Mouse (Mus musculus) telencephalon, adult 2 months (tissue): ENCODE data around the gene Chil4.
"Not testable (repeated sequence)": the region's sequence is repeated elsewhere in the genome, so short reads cannot be mapped to it uniquely, and the experiment has no call there.

Source experiments
- DNase-seq: peaks from one replicate; pipeline ENCODE4 v3.0.0-alpha.2; 2011; ENCODE audit warnings: low read depth, low spot score

Gene Chil4

DNA sequence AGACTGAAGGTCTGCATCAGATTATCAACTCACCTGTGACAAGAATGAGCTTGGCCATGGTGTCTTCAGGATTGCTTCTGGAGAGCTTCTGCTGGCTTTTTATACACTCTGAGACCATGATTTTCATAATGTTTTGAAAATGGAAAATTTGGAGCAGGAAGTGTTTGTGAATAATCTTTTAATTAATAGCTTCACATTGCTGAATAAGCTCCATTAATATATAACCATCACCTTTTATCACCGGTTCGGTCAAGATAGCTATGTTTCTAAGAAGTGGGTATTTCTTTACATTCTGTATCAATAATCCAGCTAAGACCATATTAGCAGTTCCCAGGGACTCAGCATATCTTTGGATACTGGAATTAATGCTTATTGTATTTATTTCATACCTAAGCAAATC is at the start of gene Chil4:
TSS of gene Chil4 (minus strand) at position 101 of the 400 bp plus-strand sequence.
- no peak for DNase-seq

GRCm38 (mm10) chr3:106265854-106266253 is 46.5 kb upstream of the Chil4 start:
- DNase-seq: no peak

DNA sequence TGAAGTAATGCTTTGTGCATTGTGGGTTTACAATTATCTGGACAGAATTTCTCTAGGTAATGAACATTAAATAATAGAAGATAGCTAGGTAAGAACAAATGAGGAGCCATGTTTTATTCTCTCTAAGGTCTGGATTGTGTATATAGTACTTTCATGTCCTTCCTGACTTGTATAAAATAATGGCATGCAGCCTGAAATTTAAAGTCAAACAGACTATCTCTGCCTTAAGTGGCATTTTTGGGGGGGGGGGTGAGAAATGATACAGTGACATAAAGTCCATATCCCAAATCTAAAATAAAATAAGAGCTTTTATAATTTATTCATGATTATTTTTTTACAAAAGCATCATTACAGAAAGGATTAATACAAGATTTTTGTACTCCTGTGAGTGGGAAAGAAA is 45.5 kb upstream of the Chil4 start:
- no peak for DNase-seq

DNA sequence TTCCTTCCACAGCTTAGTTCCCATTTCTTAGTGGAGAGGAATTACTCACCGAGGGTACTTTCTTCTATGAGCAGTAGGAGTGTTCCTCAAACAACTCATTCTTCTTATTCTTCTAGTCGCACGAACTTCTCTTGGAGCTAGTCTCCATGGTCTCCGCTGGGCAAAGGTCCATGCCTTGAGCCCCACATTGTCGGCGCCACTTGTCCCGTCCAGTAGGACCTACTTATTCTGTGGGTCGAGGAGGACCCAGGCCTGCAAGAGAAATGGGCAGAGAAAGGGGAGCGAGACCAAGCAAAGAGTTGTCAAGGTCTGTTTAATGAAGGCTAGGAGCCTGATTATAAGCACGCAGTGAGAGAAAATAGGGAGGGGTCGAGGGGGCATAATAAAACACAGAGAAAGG is 37.8 kb upstream of the Chil4 start:
- DNase-seq: not testable (repeated sequence)

- no peak for DNase-seq
Observed at GRCm38 (mm10) chr3:106252719-106253118, 33.4 kb upstream of the Chil4 start.

GRCm38 (mm10) chr3:106250763-106251399 is 31.6 kb upstream of the Chil4 start:
- not testable (repeated sequence) for DNase-seq

DNA sequence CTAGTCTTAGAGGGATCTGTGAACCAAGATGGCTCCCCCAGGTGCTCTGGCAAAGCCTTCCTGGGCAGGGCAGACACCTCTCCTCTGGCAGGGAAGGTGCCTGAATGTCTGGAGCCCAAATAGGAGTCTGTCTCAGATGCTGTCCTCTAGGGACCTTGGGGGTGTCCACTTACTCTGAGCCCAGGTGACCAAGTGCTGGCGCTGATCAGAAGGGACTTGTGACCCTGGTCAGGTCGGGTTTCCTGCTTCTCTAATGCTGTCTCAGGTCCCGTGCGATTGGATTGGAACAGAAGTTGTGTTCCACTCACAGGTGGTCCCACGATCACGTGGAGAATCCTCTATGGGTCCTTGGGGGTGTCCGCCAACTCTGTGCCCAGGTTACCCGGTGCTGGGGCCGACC is 28.1 kb upstream of the Chil4 start:
- DNase-seq: not testable (repeated sequence)

- DNase-seq: not testable (repeated sequence)
Observed at GRCm38 (mm10) chr3:106240210-106240609, 20.9 kb upstream of the Chil4 start.

- DNase-seq: no peak
Observed at GRCm38 (mm10) chr3:106239196-106239791, 20.0 kb upstream of the Chil4 start.

GRCm38 (mm10) chr3:106223391-106223790 is 4.1 kb upstream of the Chil4 start:
- DNase-seq: not testable (repeated sequence)

DNA sequence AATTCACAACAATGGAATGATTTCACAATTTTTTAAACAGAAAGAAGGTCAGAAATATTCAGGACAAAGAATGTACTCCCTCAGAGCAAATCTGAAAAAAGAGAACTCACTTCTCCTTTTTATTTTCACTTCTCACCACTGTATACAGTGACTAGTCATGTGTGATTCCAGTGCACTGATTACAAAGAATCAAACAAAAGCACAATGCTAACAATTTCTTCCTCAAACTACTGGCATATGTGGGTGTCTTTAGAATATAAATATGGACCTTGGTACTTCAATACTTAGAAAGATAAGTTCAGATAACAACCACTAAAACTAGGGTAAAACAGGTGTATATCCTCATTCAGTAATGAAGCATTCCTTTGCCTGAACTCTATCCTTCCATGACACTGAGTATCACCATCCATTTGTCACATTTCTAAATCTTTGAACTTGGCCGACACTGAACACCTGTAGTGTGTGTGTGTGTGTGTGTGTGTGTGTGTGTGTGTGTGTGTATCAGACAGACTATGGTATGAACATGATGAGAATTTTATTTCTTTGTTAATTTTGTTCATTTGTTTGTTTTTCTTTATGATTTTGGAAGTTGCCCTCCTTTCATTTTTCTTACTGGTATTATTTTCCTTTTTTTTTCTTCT is 2.4 kb upstream of the Chil4 start:
- no peak for DNase-seq

DNA sequence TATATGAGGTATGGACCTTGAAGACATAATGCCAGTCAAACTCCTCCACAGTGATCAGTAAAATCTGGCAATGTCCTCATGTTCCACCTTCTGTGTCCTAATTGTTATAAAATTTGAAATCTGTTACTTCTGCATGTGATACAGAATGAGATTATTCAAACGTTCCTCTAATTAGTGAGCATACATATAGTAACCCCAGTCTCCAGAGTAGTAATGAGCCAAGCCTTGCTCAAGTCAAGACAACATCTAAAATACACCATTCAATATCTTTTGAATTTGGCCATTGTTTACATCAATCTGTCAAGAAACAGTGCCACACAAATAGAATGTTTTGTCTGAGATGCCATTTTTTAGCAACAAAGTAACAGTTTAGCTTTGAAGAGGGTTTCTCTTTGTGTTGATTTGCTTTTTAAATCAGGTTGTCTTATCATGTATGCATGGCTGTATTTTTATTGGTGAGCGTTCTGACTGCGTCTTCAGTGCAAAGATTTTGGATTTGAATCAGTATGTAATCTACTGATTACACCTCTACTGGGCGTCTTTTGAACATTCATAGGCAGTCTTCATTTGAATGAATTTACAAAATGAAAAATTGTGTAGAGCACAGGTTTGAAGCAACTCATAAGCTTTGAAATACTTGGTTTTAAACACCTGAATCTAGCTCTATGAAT is 888 bp downstream of the Chil4 start:
- not testable (repeated sequence) for DNase-seq

DNA sequence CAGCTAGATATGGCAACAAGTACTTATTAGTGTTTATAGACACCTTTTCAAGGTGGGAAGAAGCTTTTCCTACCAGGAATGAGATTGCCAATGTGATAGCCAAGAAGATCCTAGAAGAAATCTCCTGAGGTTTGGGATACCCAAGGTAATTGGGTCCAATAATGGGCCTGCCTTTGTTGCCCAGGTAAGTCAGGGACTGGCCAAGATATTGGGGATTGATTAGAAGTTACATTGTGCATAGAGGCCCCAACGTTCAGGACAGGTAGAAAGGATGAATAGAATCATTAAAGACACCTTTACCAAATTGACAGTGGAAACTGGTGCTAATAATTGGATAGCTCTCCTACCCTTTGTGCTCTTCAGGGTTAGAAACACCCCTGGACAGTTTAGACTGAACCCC is 21.3 kb downstream of the Chil4 start:
- not testable (repeated sequence) for DNase-seq

DNA sequence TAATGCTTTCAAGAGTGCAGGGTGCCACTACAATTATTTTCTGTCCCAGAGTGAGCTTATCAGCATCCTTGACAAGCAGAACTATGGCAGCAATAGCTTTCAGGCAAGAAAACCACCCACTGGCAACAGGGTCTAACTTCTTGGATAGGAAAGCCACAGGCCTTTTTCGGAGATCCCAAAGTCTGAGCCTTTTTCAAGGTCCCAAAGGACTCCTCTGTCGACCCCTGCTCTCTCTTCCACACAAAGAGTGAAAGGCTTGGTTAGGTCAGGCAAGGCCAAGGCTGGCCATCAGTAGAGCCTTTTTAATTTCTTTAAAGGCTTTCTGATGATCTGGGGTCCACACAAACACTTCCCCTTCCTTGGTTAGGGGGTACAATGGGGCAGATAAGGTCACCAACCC is 22.1 kb downstream of the Chil4 start:
- not testable (repeated sequence) for DNase-seq

DNA sequence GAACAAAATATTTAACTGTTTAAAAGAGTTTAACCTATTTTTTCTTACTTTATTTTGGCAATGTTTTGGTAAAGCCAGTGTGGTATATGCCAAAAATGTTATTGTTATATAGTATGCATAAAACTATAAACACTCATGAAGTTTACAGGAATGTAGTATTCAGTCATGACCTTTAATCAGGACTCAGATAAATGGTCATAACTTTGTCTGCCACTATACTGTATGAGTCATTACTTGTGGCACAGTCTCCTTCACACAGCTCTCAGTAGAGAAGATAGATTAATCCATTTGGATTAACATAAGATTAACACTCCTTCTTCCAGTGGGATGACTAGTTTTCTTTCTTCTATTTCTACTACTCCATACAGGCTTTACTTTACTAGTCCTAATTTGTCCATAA is 23.0 kb downstream of the Chil4 start:
- DNase-seq: no peak

- no peak for DNase-seq
Observed at GRCm38 (mm10) chr3:106195486-106195885, 23.8 kb downstream of the Chil4 start.

DNA sequence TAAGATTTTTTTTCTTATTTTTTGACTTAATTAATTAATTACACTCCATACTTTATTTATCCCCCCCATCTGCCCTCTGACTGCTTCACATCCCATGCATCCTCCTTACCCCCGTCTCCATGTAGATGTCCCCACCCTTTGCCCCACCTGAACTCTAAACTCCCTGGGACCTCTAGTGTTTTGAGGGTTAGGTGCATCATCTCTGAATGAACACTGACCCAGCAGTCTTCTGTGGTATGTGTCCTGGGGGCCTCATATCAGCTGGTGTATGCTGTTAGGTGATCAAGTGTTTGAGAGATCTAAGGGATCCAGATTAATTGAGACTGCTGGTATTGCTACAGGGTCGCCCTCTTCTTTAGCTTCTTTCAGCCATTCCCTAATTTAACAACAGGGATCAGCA is 31.3 kb downstream of the Chil4 start:
- no peak for DNase-seq

- DNase-seq: no peak
Observed at GRCm38 (mm10) chr3:106177509-106178189, 41.7 kb downstream of the Chil4 start.

GRCm38 (mm10) chr3:106174971-106175370 is 44.3 kb downstream of the Chil4 start:
- DNase-seq: not testable (repeated sequence)

GRCm38 (mm10) chr3:106172506-106172905 is 46.8 kb downstream of the Chil4 start:
- DNase-seq: not testable (repeated sequence)

DNA sequence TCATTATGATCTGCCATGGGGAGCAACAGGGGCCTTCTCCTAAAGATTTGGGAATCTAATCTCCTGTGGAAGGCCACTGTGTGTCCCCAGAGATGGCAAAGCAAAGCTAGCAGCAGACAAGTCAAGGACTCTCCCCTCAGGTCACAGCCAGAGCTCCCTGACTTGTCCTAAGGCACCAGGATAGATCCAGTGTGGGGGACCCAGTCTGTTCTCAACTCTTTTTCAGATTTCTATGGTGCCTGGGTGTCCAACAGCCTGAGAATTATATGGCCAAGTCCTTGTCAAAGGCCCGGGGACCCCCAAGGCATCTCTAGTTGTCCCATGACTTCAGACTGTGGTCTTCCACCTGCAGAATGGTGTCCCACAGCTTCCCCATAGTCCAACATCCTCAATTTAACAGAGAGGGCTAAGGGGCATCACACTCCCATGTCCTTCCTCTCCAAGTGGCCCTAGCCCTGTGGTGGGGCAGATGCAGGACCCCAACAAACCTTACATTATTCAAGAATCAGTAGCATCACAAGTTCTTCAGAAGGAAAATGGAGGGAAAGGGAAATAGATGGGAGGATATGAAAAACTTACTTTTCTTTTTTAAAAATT is 48.1 kb downstream of the Chil4 start:
- DNase-seq: no peak
